Mouse (Mus musculus) liver, embryonic 14.5 days (tissue): ENCODE results near the gene St6galnac3. TPM values are rescaled to one million over a fixed set of nuclear protein-coding genes. Genes with fewer than 3 reads are reported as not detected.

Experiments used
- ATAC-seq: fragments of 200-750 bp; cut with Nextera tagmentation; 2 replicates; pipeline ENCODE4 v1.8.0; 2017; ENCODE audit warnings: moderate number of reproducible peaks, mild to moderate bottlenecking, moderate library complexity; ENCODE audit not compliant: insufficient read depth
- DNase-seq, 3 experiments: peaks; one replicate each; pipeline ENCODE4 v3.0.0-alpha.2; 2012 to 2013; ENCODE audit warnings: low read depth in 3 of 3, low spot score in 3 of 3
- H3K27ac ChIP-seq: fragments of 300-500 bp; sonication (generic); 2 replicates; pipeline ENCODE4 v1.5.1; 2014; ENCODE audit warnings: moderate library complexity, mild to moderate bottlenecking, control low read depth, inconsistent platforms
- H3K27me3 ChIP-seq: fragments of 300-500 bp; sonication (generic); 2 replicates; pipeline ENCODE4 v1.6.1; 2014; ENCODE audit warnings: mild to moderate bottlenecking, low read length, moderate library complexity; ENCODE audit not compliant: control insufficient read depth, insufficient read depth
- H3K36me3 ChIP-seq: fragments of 300-500 bp; sonication (generic); replicated peaks from 2 replicates; pipeline ENCODE4 v1.6.1; 2014; ENCODE audit warnings: low read depth; ENCODE audit not compliant: control insufficient read depth, insufficient read depth
- H3K4me1 ChIP-seq, 2 experiments: fragments of 200-500 bp in 1 of 2; fragments of 300-500 bp in 1 of 2; sonication (generic) in 1 of 2; replicated peaks; 2 replicates each; pipeline ENCODE4 v1.6.1; 2012 to 2014; ENCODE audit warnings: antibody characterized with exemption in 1 of 2, inconsistent platforms in 1 of 2, low read length in 1 of 2; ENCODE audit not compliant: control insufficient read depth in 2 of 2, insufficient read depth in 2 of 2
- H3K4me2 ChIP-seq: fragments of 300-500 bp; sonication (generic); 2 replicates; pipeline ENCODE4 v1.6.1; 2014; ENCODE audit warnings: low read depth, mild to moderate bottlenecking, control low read depth, moderate library complexity
- H3K4me3 ChIP-seq, 2 experiments: fragments of 200-500 bp in 1 of 2; fragments of 300-500 bp in 1 of 2; sonication (generic) in 1 of 2; 2 replicates each; pipeline ENCODE4 v1.5.1; 2012 to 2014; ENCODE audit warnings: low read depth in 2 of 2, low read length in 2 of 2, mild to moderate bottlenecking in 2 of 2, control low read depth in 1 of 2, inconsistent platforms in 1 of 2, moderate library complexity in 1 of 2; ENCODE audit not compliant: insufficient read depth in 1 of 2
- H3K9ac ChIP-seq: fragments of 300-500 bp; sonication (generic); replicated peaks from 2 replicates; pipeline ENCODE4 v1.6.1; 2014; ENCODE audit warnings: mild to moderate bottlenecking, control low read depth, moderate library complexity
- H3K9me3 ChIP-seq: fragments of 300-500 bp; sonication (generic); 2 replicates; pipeline ENCODE4 v1.6.1; 2016; ENCODE audit warnings: low read length, mixed read lengths; ENCODE audit not compliant: control insufficient read depth
- CTCF ChIP-seq: IDR thresholded peaks from 2 replicates; pipeline ENCODE4 v1.5.1; 2016; ENCODE audit warnings: antibody characterized with exemption, low read depth, control low read depth
- EP300 ChIP-seq: IDR thresholded peaks from 2 replicates; pipeline ENCODE4 v1.6.1; 2016; ENCODE audit warnings: antibody characterized with exemption, low read depth
- WGBS: fragments of 180-500 bp; shearing (Covaris S2); extraction: QIAGEN DNeasy Blood & Tissue Kit; methylation state at CpG from one replicate; pipeline ENCODE4 v1.1.7; 2014; ENCODE audit not compliant: insufficient replicate concordance; 5-methylcytosine and 5-hydroxymethylcytosine counted together
- polyA plus RNA-seq, 2 experiments: library from polyadenylated mRNA; depleted of rRNA in 1 of 2; stranded (reverse) in 1 of 2; unstranded in 1 of 2; fragments of >200 nt; fragmentation: Nextera tagmentation in 1 of 2; extraction: Ambion mirVana in 1 of 2; gene quantifications; 2 replicates each; pipeline versions ENCODE4 v1.2.1 to v1.2.3; 2012 to 2014

The St6galnac3 gene
- polyA plus RNA-seq, 2 experiments = 2.9 to 5.7 TPM

DNA sequence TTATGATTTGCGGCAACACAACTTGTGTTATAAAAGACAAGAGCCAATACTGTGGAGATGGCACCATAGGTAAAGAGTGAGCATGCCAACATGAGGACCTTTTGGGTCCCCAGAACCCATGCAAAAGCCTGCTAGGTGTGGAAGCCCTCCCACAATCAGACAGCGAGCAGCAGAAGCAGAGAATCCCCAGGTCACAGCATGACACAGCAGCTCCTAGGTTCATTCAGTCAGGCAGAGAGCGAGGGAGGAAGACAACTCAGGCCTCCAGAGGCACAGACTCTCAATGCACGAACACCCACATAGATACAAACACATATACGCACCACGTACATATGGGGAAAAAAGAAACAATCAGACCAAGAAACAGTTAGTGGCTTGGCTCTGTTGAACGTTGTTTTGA, 16.8 kb upstream of the St6galnac3 start:
- no peak overlapping the region for H3K4me2 ChIP-seq
- peaks cover 12 to 16% of the 10 kb centered on the region in 2 experiments for H3K4me1 ChIP-seq
- H3K27ac ChIP-seq = no peak overlapping the region
- no peak overlapping the region for H3K4me3 ChIP-seq
- TF ChIP-seq EP300 = no peak
- no peak for TF ChIP-seq CTCF
- 68% methylated on average over 7 of the region's 7 CpGs for WGBS
- ATAC-seq (peak; percentile 52), DNase-seq (no peak)
- no peak overlapping the region for H3K9ac ChIP-seq
- H3K36me3 ChIP-seq = no peaks in the 10 kb centered on the region
- no peaks in the 10 kb centered on the region for H3K27me3 ChIP-seq
- H3K9me3 ChIP-seq = no peaks in the 10 kb centered on the region

DNA sequence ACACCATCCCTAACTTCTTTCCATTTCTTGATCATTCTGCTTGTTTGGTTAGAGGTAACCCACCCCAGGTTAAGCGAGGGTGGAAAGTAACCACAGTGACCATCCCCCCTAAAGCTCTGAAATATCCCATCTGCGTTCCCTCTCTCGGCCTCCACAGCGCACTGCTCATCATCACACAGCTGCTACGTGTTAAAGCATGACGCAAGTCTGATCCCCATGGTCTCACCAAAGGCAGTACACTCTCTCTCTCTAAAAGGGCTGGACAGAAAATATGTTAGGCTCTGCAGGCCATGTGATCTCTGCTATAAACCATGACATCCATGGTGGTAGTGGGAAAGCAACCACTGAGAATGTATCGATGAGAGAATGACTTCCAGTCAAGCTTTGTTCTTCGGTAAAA, 14.4 kb upstream of the St6galnac3 start:
- 83% methylated on average over 8 of the region's 8 CpGs for WGBS
- Histone ChIP-seq H3K4me3 (no peak overlapping the region), H3K36me3 (no peaks in the 10 kb centered on the region), H3K9me3 (no peaks in the 10 kb centered on the region), H3K9ac (no peak overlapping the region), H3K27me3 (no peaks in the 10 kb centered on the region), H3K27ac (no peak overlapping the region), H3K4me1 (peaks cover 25 to 30% of the 10 kb centered on the region in 2 experiments), H3K4me2 (no peak overlapping the region)
- ATAC-seq (no peak), DNase-seq (no peak)
- TF ChIP-seq CTCF (no peak), EP300 (no peak)

DNA sequence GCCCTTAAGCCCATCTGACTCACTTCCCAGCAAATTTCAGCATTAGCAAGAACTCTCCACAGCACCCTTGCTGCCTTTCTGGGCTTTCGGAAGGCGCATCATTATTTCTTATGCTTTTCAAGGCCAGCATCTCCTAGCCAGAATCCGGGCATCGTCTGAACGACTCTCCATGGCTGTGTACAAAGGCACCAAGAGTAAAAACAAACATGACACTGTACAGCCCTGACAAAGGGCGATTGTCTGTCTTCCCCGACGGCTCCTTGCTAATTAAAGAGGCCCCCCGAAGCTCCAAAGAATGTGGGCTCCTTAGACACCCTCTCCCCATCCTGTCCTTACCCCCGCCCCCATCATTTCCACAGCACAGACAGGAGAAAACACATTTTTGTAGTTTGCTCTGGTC, 13.4 kb upstream of the St6galnac3 start:
- DNase-seq = no peak
- H3K9ac ChIP-seq = no peak overlapping the region
- H3K36me3 ChIP-seq = no peaks in the 10 kb centered on the region
- no peak overlapping the region for H3K27ac ChIP-seq
- peaks cover 33 to 38% of the 10 kb centered on the region in 2 experiments for H3K4me1 ChIP-seq
- no peak for ATAC-seq
- H3K9me3 ChIP-seq = no peaks in the 10 kb centered on the region
- TF ChIP-seq EP300 (no peak), CTCF (no peak)
- H3K4me3 ChIP-seq = no peak overlapping the region
- H3K4me2 ChIP-seq = no peak overlapping the region
- 72% methylated on average over 10 of the region's 10 CpGs for WGBS
- H3K27me3 ChIP-seq = no peaks in the 10 kb centered on the region

DNA sequence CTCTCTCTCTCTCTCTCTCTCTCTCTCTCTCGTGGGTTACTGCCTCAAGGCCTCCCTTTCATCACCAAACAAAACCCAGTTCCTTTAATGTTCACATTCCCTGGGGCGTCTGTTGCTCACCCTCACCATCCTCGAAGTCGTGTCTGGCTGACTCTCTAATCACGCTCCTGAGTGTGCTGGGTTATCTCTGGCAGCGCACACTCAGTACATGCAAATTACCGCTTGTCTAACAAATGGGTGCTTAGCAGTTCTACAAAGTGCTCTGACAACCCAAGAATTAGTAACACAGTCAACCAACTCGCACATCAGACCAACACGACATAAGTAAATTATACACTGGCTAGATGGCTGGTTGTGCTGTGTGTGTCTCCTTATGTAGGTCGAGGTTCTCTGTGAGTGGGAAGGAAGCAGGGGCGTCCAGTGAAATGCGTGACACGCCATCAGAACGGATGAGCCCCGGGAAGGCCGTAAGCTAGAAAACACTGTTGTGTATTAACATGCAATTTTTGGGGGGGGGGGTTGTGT, 11.8 kb upstream of the St6galnac3 start:
- no peaks in the 10 kb centered on the region for H3K36me3 ChIP-seq
- TF ChIP-seq CTCF (no peak), EP300 (no peak)
- no peak overlapping the region for H3K4me3 ChIP-seq
- no peak for ATAC-seq
- no peak overlapping the region for H3K4me2 ChIP-seq
- no peak overlapping the region for H3K27ac ChIP-seq
- peaks cover 35 to 42% of the 10 kb centered on the region in 2 experiments for H3K4me1 ChIP-seq
- 53% methylated on average over 16 of the region's 16 CpGs for WGBS
- H3K27me3 ChIP-seq = no peaks in the 10 kb centered on the region
- no peaks in the 10 kb centered on the region for H3K9me3 ChIP-seq
- DNase-seq = no peak
- no peak overlapping the region; the same call in 1 of the 2 replicates for H3K9ac ChIP-seq

DNA sequence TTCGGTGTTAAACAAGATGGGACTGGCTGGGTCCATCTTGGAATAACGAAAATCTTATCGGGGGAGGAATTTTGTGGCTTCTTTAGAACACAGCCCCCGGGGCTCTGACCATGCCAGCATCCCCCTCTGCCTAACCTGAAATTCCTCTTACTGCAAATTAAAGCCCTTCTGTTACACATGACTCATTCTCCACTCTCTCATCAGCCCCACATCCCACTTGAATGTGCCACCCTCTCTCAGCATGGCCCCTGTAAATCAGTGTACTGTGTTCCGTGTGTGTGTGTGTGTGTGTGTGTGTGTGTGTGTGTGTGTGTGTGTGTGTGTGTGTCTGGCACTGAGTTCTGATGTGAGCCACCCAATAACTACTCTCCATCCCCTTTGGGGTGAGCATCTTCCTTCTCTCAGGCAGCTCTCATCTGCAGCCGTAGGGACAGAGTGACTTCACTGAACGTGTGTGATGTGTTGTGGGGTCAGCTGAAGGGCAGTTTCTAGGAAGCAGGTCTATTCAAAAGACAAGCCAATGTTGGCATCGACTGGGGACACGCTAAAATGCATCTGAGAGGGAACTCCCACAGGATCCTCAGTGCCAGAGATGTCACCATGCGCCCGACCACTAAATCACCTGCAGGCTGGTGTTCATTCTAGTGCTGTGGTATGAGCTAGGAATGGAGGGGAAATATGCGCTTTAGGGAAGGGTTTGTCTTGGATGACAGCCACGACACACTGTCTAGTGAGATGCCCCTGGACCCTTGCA, 11.0 kb upstream of the St6galnac3 start:
- 75% methylated on average over 13 of the region's 13 CpGs for WGBS
- Histone ChIP-seq H3K9ac (no peak overlapping the region), H3K27me3 (no peaks in the 10 kb centered on the region), H3K4me1 (peaks cover 32 to 42% of the 10 kb centered on the region in 2 experiments), H3K27ac (no peak overlapping the region), H3K4me2 (no peak overlapping the region), H3K36me3 (no peaks in the 10 kb centered on the region), H3K9me3 (no peaks in the 10 kb centered on the region), H3K4me3 (no peak overlapping the region)
- TF ChIP-seq CTCF (no peak), EP300 (no peak)
- no peak for DNase-seq
- ATAC-seq = no peak
